Mouse (Mus musculus): ENCODE data around the gene Tmem267. TPM values are rescaled to one million over a fixed set of nuclear protein-coding genes. Genes with fewer than 3 reads are reported as not detected.
A peak's percentile ranks its signal among the peaks of the same experiment; 100 is the strongest.
"Not testable (repeated sequence)": the region's sequence is repeated elsewhere in the genome, so short reads cannot be mapped to it uniquely, and the experiment has no call there.

Gene Tmem267
- polyA plus RNA-seq, 1 experiment from 2014 or later: 1.7 TPM

- H3K9ac ChIP-seq (ENCODE audit: low read length); H3K4me1 ChIP-seq (ENCODE audit: control insufficient read depth, insufficient read depth, low read length); H3K4me2 ChIP-seq (ENCODE audit: low read depth, low read length); ATAC-seq (replicated peaks; ENCODE audit: extremely low read depth, insufficient read depth, low FRiP score); H3K4me3 ChIP-seq (ENCODE audit: low read length); H3K27me3 ChIP-seq (ENCODE audit: control insufficient read depth, insufficient read depth, low read length); H3K36me3 ChIP-seq (ENCODE audit: control insufficient read depth, insufficient read depth); H3K9me3 ChIP-seq (replicated peaks; ENCODE audit: control insufficient read depth, low read length); H3K27ac ChIP-seq (ENCODE audit: low read length): not testable (repeated sequence)
- WGBS: 43% methylated on average over 12 of the region's 13 CpGs
These were observed 115.0 kb downstream of the Tmem267 start for GRCm38 (mm10) chr13:119602688-119603331.

GRCm38 (mm10) chr13:119603890-119604289 lies 116.1 kb downstream of the Tmem267 start:
- H3K36me3 ChIP-seq (ENCODE audit: control insufficient read depth, insufficient read depth); H3K4me3 ChIP-seq (ENCODE audit: low read length); ATAC-seq (replicated peaks; ENCODE audit: extremely low read depth, insufficient read depth, low FRiP score); H3K27ac ChIP-seq (ENCODE audit: low read length); H3K4me2 ChIP-seq (ENCODE audit: low read depth, low read length); H3K9ac ChIP-seq (ENCODE audit: low read length); H3K4me1 ChIP-seq (ENCODE audit: control insufficient read depth, insufficient read depth, low read length); H3K9me3 ChIP-seq (replicated peaks; ENCODE audit: control insufficient read depth, low read length); H3K27me3 ChIP-seq (ENCODE audit: control insufficient read depth, insufficient read depth, low read length): not testable (repeated sequence)
- WGBS: 91% methylated on average over 6 of the region's 8 CpGs

GRCm38 (mm10) chr13:119604322-119604721 lies 116.5 kb downstream of the Tmem267 start:
- 88% methylated on average over 7 of the region's 9 CpGs for WGBS
- not testable (repeated sequence) for H3K27me3 ChIP-seq (ENCODE audit: control insufficient read depth, insufficient read depth, low read length); H3K36me3 ChIP-seq (ENCODE audit: control insufficient read depth, insufficient read depth); H3K9ac ChIP-seq (ENCODE audit: low read length); H3K4me1 ChIP-seq (ENCODE audit: control insufficient read depth, insufficient read depth, low read length); ATAC-seq (replicated peaks; ENCODE audit: extremely low read depth, insufficient read depth, low FRiP score); H3K4me3 ChIP-seq (ENCODE audit: low read length); H3K27ac ChIP-seq (ENCODE audit: low read length); H3K9me3 ChIP-seq (replicated peaks; ENCODE audit: control insufficient read depth, low read length); H3K4me2 ChIP-seq (ENCODE audit: low read depth, low read length)

GRCm38 (mm10) chr13:119618841-119619240 lies 131.0 kb downstream of the Tmem267 start:
- no peak overlapping the region for H3K4me2 ChIP-seq (ENCODE audit: low read depth, low read length)
- H3K4me1 ChIP-seq (ENCODE audit: control insufficient read depth, insufficient read depth, low read length): no peaks in the 10 kb centered on the region
- no peaks in the 10 kb centered on the region for H3K36me3 ChIP-seq (ENCODE audit: control insufficient read depth, insufficient read depth)
- no peak for ATAC-seq (replicated peaks; ENCODE audit: extremely low read depth, insufficient read depth, low FRiP score)
- WGBS: 85% methylated on average over 3 of the region's 3 CpGs
- H3K27me3 ChIP-seq (ENCODE audit: control insufficient read depth, insufficient read depth, low read length): no peaks in the 10 kb centered on the region
- no peak overlapping the region for H3K27ac ChIP-seq (ENCODE audit: low read length)
- H3K9me3 ChIP-seq (replicated peaks; ENCODE audit: control insufficient read depth, low read length): no peaks in the 10 kb centered on the region
- H3K4me3 ChIP-seq (ENCODE audit: low read length): no peak overlapping the region
- H3K9ac ChIP-seq (ENCODE audit: low read length): no peak overlapping the region

GRCm38 (mm10) chr13:119619735-119620134 lies 131.9 kb downstream of the Tmem267 start:
- no peak overlapping the region for H3K27ac ChIP-seq (ENCODE audit: low read length)
- ATAC-seq (replicated peaks; ENCODE audit: extremely low read depth, insufficient read depth, low FRiP score): no peak
- H3K27me3 ChIP-seq (ENCODE audit: control insufficient read depth, insufficient read depth, low read length): no peaks in the 10 kb centered on the region
- H3K9me3 ChIP-seq (replicated peaks; ENCODE audit: control insufficient read depth, low read length): no peaks in the 10 kb centered on the region
- H3K4me2 ChIP-seq (ENCODE audit: low read depth, low read length): no peak overlapping the region
- 57% methylated on average over 3 of the region's 3 CpGs for WGBS
- H3K4me3 ChIP-seq (ENCODE audit: low read length): no peak overlapping the region
- H3K36me3 ChIP-seq (ENCODE audit: control insufficient read depth, insufficient read depth): no peaks in the 10 kb centered on the region
- no peak overlapping the region for H3K9ac ChIP-seq (ENCODE audit: low read length)
- no peaks in the 10 kb centered on the region for H3K4me1 ChIP-seq (ENCODE audit: control insufficient read depth, insufficient read depth, low read length)

- H3K27ac ChIP-seq (ENCODE audit: low read length): no peak within 1 kb of the TSS
- no peak within 1 kb of the TSS for H3K4me3 ChIP-seq (ENCODE audit: low read length)
- no peak within 1 kb of the TSS for H3K4me2 ChIP-seq (ENCODE audit: low read depth, low read length)
- H3K9ac ChIP-seq (ENCODE audit: low read length): no peak within 1 kb of the TSS
- H3K4me1 ChIP-seq (ENCODE audit: control insufficient read depth, insufficient read depth, low read length): no peaks in the 10 kb centered on the region
- ATAC-seq (replicated peaks; ENCODE audit: extremely low read depth, insufficient read depth, low FRiP score): no peak
- WGBS: 85% methylated on average over 6 of the region's 6 CpGs
- no peaks in the 10 kb centered on the region for H3K36me3 ChIP-seq (ENCODE audit: control insufficient read depth, insufficient read depth)
- no peaks in the 10 kb centered on the region for H3K9me3 ChIP-seq (replicated peaks; ENCODE audit: control insufficient read depth, low read length)
- no peaks in the 10 kb centered on the region for H3K27me3 ChIP-seq (ENCODE audit: control insufficient read depth, insufficient read depth, low read length)
These were observed 135.8 kb downstream of the Tmem267 start, which contains the start of gene Ccl28 for GRCm38 (mm10) chr13:119623634-119624033. Gene Ccl28 (plus strand): TSS chr13:119623819.

GRCm38 (mm10) chr13:119625952-119626351 lies 138.1 kb downstream of the Tmem267 start:
- not testable (repeated sequence) for H3K4me1 ChIP-seq (ENCODE audit: control insufficient read depth, insufficient read depth, low read length); H3K27me3 ChIP-seq (ENCODE audit: control insufficient read depth, insufficient read depth, low read length); H3K9me3 ChIP-seq (replicated peaks; ENCODE audit: control insufficient read depth, low read length); H3K27ac ChIP-seq (ENCODE audit: low read length); H3K36me3 ChIP-seq (ENCODE audit: control insufficient read depth, insufficient read depth); H3K9ac ChIP-seq (ENCODE audit: low read length); ATAC-seq (replicated peaks; ENCODE audit: extremely low read depth, insufficient read depth, low FRiP score); H3K4me3 ChIP-seq (ENCODE audit: low read length); H3K4me2 ChIP-seq (ENCODE audit: low read depth, low read length)
- WGBS: 69% methylated on average over 5 of the region's 5 CpGs

- Histone ChIP-seq H3K4me2 (ENCODE audit: low read depth, low read length) (peak overlapping the region; percentile 77), H3K27ac (ENCODE audit: low read length) (no peak overlapping the region), H3K4me3 (ENCODE audit: low read length) (peak overlapping the region; percentile 62), H3K36me3 (ENCODE audit: control insufficient read depth, insufficient read depth) (no peaks in the 10 kb centered on the region), H3K4me1 (ENCODE audit: control insufficient read depth, insufficient read depth, low read length) (no peaks in the 10 kb centered on the region), H3K27me3 (ENCODE audit: control insufficient read depth, insufficient read depth, low read length) (no peaks in the 10 kb centered on the region; the same call in 1 of the 2 replicates), H3K9me3 (replicated peaks; ENCODE audit: control insufficient read depth, low read length) (no peaks in the 10 kb centered on the region), H3K9ac (ENCODE audit: low read length) (peak overlapping the region; percentile 69)
- peak; percentile 89 for ATAC-seq (replicated peaks; ENCODE audit: extremely low read depth, insufficient read depth, low FRiP score)
- whole genome bisulfite sequencing: 8% methylated on average over 27 of the region's 33 CpGs
These were observed 143.8 kb downstream of the Tmem267 start for GRCm38 (mm10) chr13:119631482-119632155.

- ATAC-seq (replicated peaks; ENCODE audit: extremely low read depth, insufficient read depth, low FRiP score): no peak
- Histone ChIP-seq H3K9ac (ENCODE audit: low read length) (no peak overlapping the region; the same call in 1 of the 2 replicates), H3K27ac (ENCODE audit: low read length) (no peak overlapping the region)
These were observed 144.3 kb downstream of the Tmem267 start for GRCm38 (mm10) chr13:119632156-119632548.

More at GRCm38 (mm10) chr13:119632156-119632548, 144.3 kb downstream of the Tmem267 start:
- Histone ChIP-seq H3K36me3 (ENCODE audit: control insufficient read depth, insufficient read depth) (no peaks in the 10 kb centered on the region), H3K4me3 (ENCODE audit: low read length) (peak overlapping the region; percentile 62), H3K27me3 (ENCODE audit: control insufficient read depth, insufficient read depth, low read length) (no peaks in the 10 kb centered on the region; the same call in 1 of the 2 replicates), H3K4me2 (ENCODE audit: low read depth, low read length) (peak overlapping the region; percentile 77), H3K4me1 (ENCODE audit: control insufficient read depth, insufficient read depth, low read length) (no peaks in the 10 kb centered on the region), H3K9me3 (replicated peaks; ENCODE audit: control insufficient read depth, low read length) (no peaks in the 10 kb centered on the region)
- WGBS: 82% methylated on average over 4 of the region's 4 CpGs

All from heart, embryonic 16.5 days (tissue).